9 mouse cellular contexts compared by ENCODE assay signal in genomic region chr13:119789851-119790717, GRCm38 (mm10). TPM values are rescaled to one million over a fixed set of nuclear protein-coding genes. Genes with fewer than 3 reads are reported as not detected.
DNase-seq lines count a peak whose midpoint lies in the region; ATAC-seq and TF ChIP-seq lines count a peak whose summit lies in the region.
"Had no signal": no experiment of that assay in that cellular context is flagged by ENCODE, and none has a peak within 500 bp of the region (broad histone marks: within the 10 kb centered on the region; RNA-seq: fewer than 3 reads in every experiment).

No protein-coding gene starts in this region.

- TF ChIP-seq CTCF in ES-Bruce4 (IDR thresholded peaks at IDR 0.05; ENCODE audit: low read depth, low read length): no peak

- no peaks in the 10 kb centered on the region for H3K27me3 ChIP-seq in ES-Bruce4 (ENCODE audit: control insufficient read depth, insufficient read depth, low read length, poor library complexity, severe bottlenecking)
- H3K27me3 ChIP-seq in forebrain, embryonic 12.5 days: no peaks in the 10 kb centered on the region
- no peaks in the 10 kb centered on the region for H3K27me3 ChIP-seq in heart, embryonic 16.5 days (ENCODE audit: control insufficient read depth, insufficient read depth, low read length)
- H3K27me3 ChIP-seq in liver, embryonic 15.5 days: no peaks in the 10 kb centered on the region
- no peaks in the 10 kb centered on the region for H3K27me3 ChIP-seq in neural tube, embryonic 15.5 days (replicated peaks)

- no peaks in the 10 kb centered on the region for H3K9me3 ChIP-seq in ES-Bruce4 (replicated peaks; ENCODE audit: control insufficient read depth, insufficient read depth, low read length, poor library complexity, severe bottlenecking)
- no peaks in the 10 kb centered on the region for H3K9me3 ChIP-seq in forebrain, embryonic 12.5 days
- H3K9me3 ChIP-seq in heart, embryonic 16.5 days (replicated peaks; ENCODE audit: control insufficient read depth, low read length): no peaks in the 10 kb centered on the region
- no peaks in the 10 kb centered on the region for H3K9me3 ChIP-seq in liver, embryonic 15.5 days (replicated peaks)
- H3K9me3 ChIP-seq in neural tube, embryonic 15.5 days (replicated peaks): no peaks in the 10 kb centered on the region

- 1% methylated on average over 63 of the region's 66 CpGs for WGBS in forebrain, embryonic 12.5 days
- WGBS in heart, embryonic 16.5 days: under 1% methylated on average over 39 of the region's 66 CpGs
- under 1% methylated on average over 46 of the region's 66 CpGs for WGBS in liver, embryonic 15.5 days (ENCODE audit: insufficient replicate concordance)
- WGBS in neural tube, embryonic 15.5 days: under 1% methylated on average over 52 of the region's 66 CpGs

- H3K4me3 ChIP-seq in ES-Bruce4 (ENCODE audit: low read depth, low read length): peak overlapping the region; percentile 98
- H3K4me3 ChIP-seq in forebrain, embryonic 12.5 days (replicated peaks): peak overlapping the region; percentile 87
- H3K4me3 ChIP-seq in heart, embryonic 16.5 days (ENCODE audit: low read length): peak overlapping the region; percentile 89
- peak overlapping the region; percentile 95 for H3K4me3 ChIP-seq in liver, embryonic 15.5 days (replicated peaks)
- peak overlapping the region; percentile 89 for H3K4me3 ChIP-seq in neural tube, embryonic 15.5 days (replicated peaks)

- TF ChIP-seq EP300 in ES-Bruce4 (IDR thresholded peaks at IDR 0.05; ENCODE audit: insufficient read depth, low read depth, low read length): no peak

- peaks cover 31% of the 10 kb centered on the region for H3K36me3 ChIP-seq in ES-Bruce4 (ENCODE audit: control insufficient read depth, insufficient read depth, low read length, poor library complexity, severe bottlenecking)
- H3K36me3 ChIP-seq in forebrain, embryonic 12.5 days (replicated peaks): peaks cover 32% of the 10 kb centered on the region
- peaks cover 16% of the 10 kb centered on the region for H3K36me3 ChIP-seq in heart, embryonic 16.5 days (ENCODE audit: control insufficient read depth, insufficient read depth)
- H3K36me3 ChIP-seq in liver, embryonic 15.5 days (replicated peaks): peaks cover 30% of the 10 kb centered on the region
- H3K36me3 ChIP-seq in neural tube, embryonic 15.5 days: peaks cover 18% of the 10 kb centered on the region

- H3K4me2 ChIP-seq in forebrain, embryonic 12.5 days: peak overlapping the region; percentile 69
- H3K4me2 ChIP-seq in heart, embryonic 16.5 days (ENCODE audit: low read depth, low read length): peak overlapping the region; percentile 75
- H3K4me2 ChIP-seq in liver, embryonic 15.5 days: peak overlapping the region; percentile 97
- H3K4me2 ChIP-seq in neural tube, embryonic 15.5 days: peak overlapping the region; percentile 78

- DNase-seq in c-Kit-positive CD71-positive TER-119-positive erythroid progenitor cells, embryonic 14.5 days (ENCODE audit: low spot score): peak; percentile 56
- peak; percentile 43 to 75 for DNase-seq in kidney, postnatal 36 days
- peak; percentile 76 for DNase-seq in testis, postnatal 14 days (ENCODE audit: low spot score)

- ATAC-seq in forebrain, embryonic 12.5 days (ENCODE audit: low FRiP score): peak; percentile 74
- ATAC-seq in heart, embryonic 16.5 days (replicated peaks; ENCODE audit: extremely low read depth, insufficient read depth, low FRiP score): peak; percentile 69
- ATAC-seq in liver, embryonic 15.5 days (ENCODE audit: insufficient read depth): peak; percentile 63
- ATAC-seq in neural tube, embryonic 15.5 days (ENCODE audit: low FRiP score): peak; percentile 65

- H3K27ac ChIP-seq in ES-Bruce4 (ENCODE audit: insufficient read depth, low read length): peak overlapping the region; percentile 38; the same call in 1 of the 2 replicates
- peak overlapping the region; percentile 96 for H3K27ac ChIP-seq in forebrain, embryonic 12.5 days
- peak overlapping the region; percentile 97 for H3K27ac ChIP-seq in heart, embryonic 16.5 days (ENCODE audit: low read length)
- peak overlapping the region; percentile 89 for H3K27ac ChIP-seq in liver, embryonic 15.5 days (replicated peaks)
- peak overlapping the region; percentile 99 for H3K27ac ChIP-seq in neural tube, embryonic 15.5 days (replicated peaks)

- H3K4me1 ChIP-seq in ES-Bruce4 (ENCODE audit: control insufficient read depth, insufficient read depth, low read length): no peaks in the 10 kb centered on the region
- H3K4me1 ChIP-seq in forebrain, embryonic 12.5 days: peaks cover 18% of the 10 kb centered on the region
- peaks cover 16% of the 10 kb centered on the region for H3K4me1 ChIP-seq in heart, embryonic 16.5 days (ENCODE audit: control insufficient read depth, insufficient read depth, low read length)
- peaks cover 33% of the 10 kb centered on the region for H3K4me1 ChIP-seq in liver, embryonic 15.5 days (replicated peaks)
- peaks cover 23% of the 10 kb centered on the region for H3K4me1 ChIP-seq in neural tube, embryonic 15.5 days

- TF ChIP-seq POLR2A in ES-Bruce4 (IDR thresholded peaks at IDR 0.05; ENCODE audit: insufficient read depth, low read length): no peak

- H3K9ac ChIP-seq in ES-Bruce4 (ENCODE audit: low read depth, poor library complexity, severe bottlenecking): peak overlapping the region; percentile 85
- H3K9ac ChIP-seq in forebrain, embryonic 12.5 days: peak overlapping the region; percentile 96
- H3K9ac ChIP-seq in heart, embryonic 16.5 days (ENCODE audit: low read length): peak overlapping the region; percentile 97
- H3K9ac ChIP-seq in liver, embryonic 15.5 days: peak overlapping the region; percentile 96
- H3K9ac ChIP-seq in neural tube, embryonic 15.5 days (replicated peaks): peak overlapping the region; percentile 89

RNA-seq across cellular contexts. Expression of gene Zfp131, which starts 0.6 kb away (rescaled TPM):
- 40.8 and 41.2 TPM in 2 replicates for polyA plus RNA-seq in ES-Bruce4 (2011; ENCODE audit: insufficient read depth, insufficient read length, low read depth, missing spikeins)
- 56.5 and 57.7 TPM in 2 replicates for polyA plus RNA-seq in forebrain, embryonic 12.5 days (2016; fragmentation: Nextera tagmentation; extraction: Ambion mirVana)
- polyA plus RNA-seq in heart, embryonic 16.5 days (2015; fragmentation: Nextera tagmentation; extraction: Ambion mirVana): 21.2 and 22.8 TPM in 2 replicates
- polyA plus RNA-seq in liver, embryonic 15.5 days (2015; fragmentation: Nextera tagmentation; extraction: Ambion mirVana): 12.1 and 12.5 TPM in 2 replicates
- 30.0 and 33.4 TPM in 2 replicates for polyA plus RNA-seq in neural tube, embryonic 15.5 days (2015; fragmentation: Nextera tagmentation; extraction: Ambion mirVana)

RNA-seq across cellular contexts. Expression of gene Nim1k, which starts 34.4 kb away (rescaled TPM):
- 0.19 and 0.23 TPM in 2 replicates for polyA plus RNA-seq in ES-Bruce4 (2011; ENCODE audit: insufficient read depth, insufficient read length, low read depth, missing spikeins)
- 4.1 and 4.8 TPM in 2 replicates for polyA plus RNA-seq in forebrain, embryonic 12.5 days (2016; fragmentation: Nextera tagmentation; extraction: Ambion mirVana)
- polyA plus RNA-seq in heart, embryonic 16.5 days (2015; fragmentation: Nextera tagmentation; extraction: Ambion mirVana): 0.69 and 1.1 TPM in 2 replicates
- 0.09 and 0.10 TPM in 2 replicates for polyA plus RNA-seq in liver, embryonic 15.5 days (2015; fragmentation: Nextera tagmentation; extraction: Ambion mirVana)
- polyA plus RNA-seq in neural tube, embryonic 15.5 days (2015; fragmentation: Nextera tagmentation; extraction: Ambion mirVana): 5.1 and 6.1 TPM in 2 replicates

RNA-seq across cellular contexts. Expression of gene AF067063, which starts 39.9 kb away (rescaled TPM):
- not detected in 2 replicates for polyA plus RNA-seq in ES-Bruce4 (2011; ENCODE audit: insufficient read depth, insufficient read length, low read depth, missing spikeins)
- polyA plus RNA-seq in forebrain, embryonic 12.5 days (2016; fragmentation: Nextera tagmentation; extraction: Ambion mirVana): not detected in 2 replicates
- polyA plus RNA-seq in heart, embryonic 16.5 days (2015; fragmentation: Nextera tagmentation; extraction: Ambion mirVana): not detected in 2 replicates
- polyA plus RNA-seq in liver, embryonic 15.5 days (2015; fragmentation: Nextera tagmentation; extraction: Ambion mirVana): not detected in 2 replicates
- not detected in 2 replicates for polyA plus RNA-seq in neural tube, embryonic 15.5 days (2015; fragmentation: Nextera tagmentation; extraction: Ambion mirVana)
- polyA plus RNA-seq: large intestine, adult 2 months had no signal

RNA-seq across cellular contexts. Expression of gene D13Ertd608e, which starts 45.7 kb away (rescaled TPM):
- not detected in 2 replicates for polyA plus RNA-seq in ES-Bruce4 (2011; ENCODE audit: insufficient read depth, insufficient read length, low read depth, missing spikeins)
- polyA plus RNA-seq in forebrain, embryonic 12.5 days (2016; fragmentation: Nextera tagmentation; extraction: Ambion mirVana): not detected in 2 replicates
- polyA plus RNA-seq in heart, embryonic 16.5 days (2015; fragmentation: Nextera tagmentation; extraction: Ambion mirVana): not detected in 2 replicates
- not detected in 2 replicates for polyA plus RNA-seq in liver, embryonic 15.5 days (2015; fragmentation: Nextera tagmentation; extraction: Ambion mirVana)
- polyA plus RNA-seq in neural tube, embryonic 15.5 days (2015; fragmentation: Nextera tagmentation; extraction: Ambion mirVana): not detected in 2 replicates
- polyA plus RNA-seq: large intestine, adult 2 months had no signal

Comparison
In these comparisons a context has a peak if more than half of its experiments do, and no peak if none do; other contexts are left out.
1. Peak in every context shown above with its lines: DNase-seq, ATAC-seq, H3K4me3 ChIP-seq and H3K27ac ChIP-seq.
2. H3K27ac ChIP-seq: peak in every context shown above with its lines; median percentile 99 in neural tube, embryonic 15.5 days; 97 in heart, embryonic 16.5 days; 96 in forebrain, embryonic 12.5 days; 89 in liver, embryonic 15.5 days; 38 in ES-Bruce4.